Mouse (Mus musculus) embryonic facial prominence, embryonic 14.5 days (tissue): ENCODE data around the gene Safb. TPM values are rescaled to one million over a fixed set of nuclear protein-coding genes. Genes with fewer than 3 reads are reported as not detected.

Experiments used
- ATAC-seq: fragments of 200-750 bp; cut with Nextera tagmentation; 2 replicates; pipeline ENCODE4 v1.8.0; 2017; ENCODE audit warnings: low read depth, moderate number of reproducible peaks, moderate TSS enrichment
- DNase-seq: peaks from one replicate; pipeline ENCODE4 v3.0.0-alpha.2; 2015; ENCODE audit warnings: low spot score
- H3K27ac ChIP-seq: fragments of 300-500 bp; sonication (generic); replicated peaks from 2 replicates; pipeline ENCODE4 v1.5.1; 2014; ENCODE audit warnings: low read depth, mild to moderate bottlenecking, low read length, moderate library complexity
- H3K27me3 ChIP-seq: fragments of 300-500 bp; sonication (generic); replicated peaks from 2 replicates; pipeline ENCODE4 v1.6.1; 2014; ENCODE audit warnings: low read length; ENCODE audit not compliant: control insufficient read depth, insufficient read depth
- H3K36me3 ChIP-seq: fragments of 300-500 bp; sonication (generic); 2 replicates; pipeline ENCODE4 v1.6.1; 2014; ENCODE audit warnings: low read length, mixed read lengths; ENCODE audit not compliant: control insufficient read depth, insufficient read depth
- H3K4me1 ChIP-seq: fragments of 300-500 bp; sonication (generic); 2 replicates; pipeline ENCODE4 v1.6.1; 2014; ENCODE audit warnings: antibody characterized with exemption, low read length; ENCODE audit not compliant: control insufficient read depth, insufficient read depth
- H3K4me2 ChIP-seq: fragments of 300-500 bp; sonication (generic); 2 replicates; pipeline ENCODE4 v1.6.1; 2014; ENCODE audit warnings: low read depth, mild to moderate bottlenecking, low read length, moderate library complexity, mixed read lengths
- H3K4me3 ChIP-seq: fragments of 300-500 bp; sonication (generic); 2 replicates; pipeline ENCODE4 v1.5.1; 2014; ENCODE audit warnings: low read depth, mild to moderate bottlenecking, low read length
- H3K9ac ChIP-seq: fragments of 300-500 bp; sonication (generic); 2 replicates; pipeline ENCODE4 v1.6.1; 2014; ENCODE audit warnings: low read depth, mild to moderate bottlenecking, low read length, moderate library complexity, mixed read lengths
- H3K9me3 ChIP-seq: fragments of 300-500 bp; sonication (generic); 2 replicates; pipeline ENCODE4 v1.6.1; 2016; ENCODE audit warnings: low read length; ENCODE audit not compliant: control insufficient read depth
- whole genome bisulfite sequencing: fragments of 180-500 bp; shearing (Covaris S2); extraction: QIAGEN DNeasy Blood & Tissue Kit; methylation state at CpG from one replicate; pipeline ENCODE4 v1.1.7; 2014; 5-methylcytosine and 5-hydroxymethylcytosine counted together
- polyA plus RNA-seq: library from polyadenylated mRNA; unstranded; fragments of >200 nt; fragmentation: Nextera tagmentation; extraction: Ambion mirVana; gene quantifications from 2 replicates; pipeline ENCODE4 v1.2.1, GENCODE M21; 2014

Safb gene
- polyA plus RNA-seq, 1 experiment from 2014 or later = 68.2 TPM

GRCm38 (mm10) chr17:56545945-56546344, 38.7 kb upstream of the Safb start:
- Histone ChIP-seq H3K27ac (no peak overlapping the region), H3K4me3 (no peak overlapping the region), H3K9ac (no peak overlapping the region), H3K4me1 (no peaks in the 10 kb centered on the region), H3K36me3 (no peaks in the 10 kb centered on the region), H3K9me3 (no peaks in the 10 kb centered on the region), H3K27me3 (no peaks in the 10 kb centered on the region), H3K4me2 (no peak overlapping the region)
- no peak for DNase-seq
- WGBS = 62% methylated on average over 1 of the region's 1 CpGs
- ATAC-seq = no peak

DNA sequence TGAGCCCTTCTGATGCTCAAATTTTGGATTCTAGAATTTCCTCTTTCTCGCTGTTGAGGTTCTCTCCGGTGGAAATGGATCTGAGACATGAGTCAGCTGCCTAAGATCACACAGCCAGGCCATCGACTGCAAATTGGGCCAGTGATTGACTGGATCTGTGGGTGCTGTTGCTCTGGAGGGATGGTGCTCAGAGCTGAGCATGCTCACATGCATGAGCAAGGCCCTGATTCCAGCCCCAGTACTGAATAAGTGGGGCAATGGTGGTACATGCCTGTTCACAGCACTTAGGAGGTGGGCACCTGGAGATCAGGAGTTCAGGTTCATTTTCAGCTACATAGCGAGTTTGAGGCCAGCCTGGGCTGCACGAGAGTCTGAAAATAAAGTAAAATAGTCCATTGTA, 38.0 kb upstream of the Safb start:
- Histone ChIP-seq H3K9me3 (no peaks in the 10 kb centered on the region), H3K4me3 (no peak overlapping the region), H3K4me1 (no peaks in the 10 kb centered on the region), H3K27me3 (no peaks in the 10 kb centered on the region), H3K36me3 (no peaks in the 10 kb centered on the region), H3K9ac (no peak overlapping the region), H3K4me2 (no peak overlapping the region), H3K27ac (no peak overlapping the region)
- 78% methylated on average over 5 of the region's 5 CpGs for WGBS
- DNase-seq = no peak
- no peak for ATAC-seq

GRCm38 (mm10) chr17:56547116-56547845, 37.3 kb upstream of the Safb start:
- WGBS = 60% methylated on average over 17 of the region's 17 CpGs
- peak; percentile 12; the same call in 1 of the 2 replicates for ATAC-seq
- H3K4me1 ChIP-seq = no peaks in the 10 kb centered on the region

DNA sequence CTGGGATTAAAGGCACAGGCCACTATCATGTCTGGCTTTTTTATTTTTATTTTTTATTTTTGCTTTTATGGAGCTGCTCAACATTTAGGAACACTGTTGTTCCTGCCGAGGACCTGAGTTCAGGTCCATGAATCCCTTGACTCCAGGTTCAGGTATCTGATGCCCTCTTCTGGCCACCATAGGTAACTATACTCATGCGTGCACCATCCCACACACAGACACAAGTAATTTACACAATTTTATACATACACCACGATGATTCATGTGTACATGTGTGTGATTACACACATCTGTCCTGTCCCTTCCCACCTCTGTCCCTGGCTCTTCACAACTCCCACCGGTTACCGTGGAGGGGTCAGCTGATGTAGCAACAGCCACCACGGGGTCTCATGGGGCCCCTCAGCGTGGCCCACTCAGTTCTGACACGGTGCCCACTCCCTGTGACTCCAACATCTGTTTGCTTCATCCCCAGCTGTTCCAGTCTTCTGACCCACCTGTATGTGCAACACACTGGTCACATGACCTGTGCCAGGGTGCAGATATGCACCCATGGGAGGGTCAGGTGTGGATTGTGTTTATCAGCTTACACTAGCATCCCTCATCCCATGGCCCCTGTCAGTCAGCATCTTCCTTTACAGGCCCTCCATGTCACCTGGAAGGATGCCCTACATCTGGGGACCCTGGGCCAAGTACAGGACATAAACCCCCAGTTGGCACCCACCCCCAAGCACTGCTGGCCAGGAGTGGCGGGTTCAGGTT, 36.6 kb upstream of the Safb start:
- WGBS = 71% methylated on average over 9 of the region's 9 CpGs
- no peak for DNase-seq
- H3K4me1 ChIP-seq = no peaks in the 10 kb centered on the region

More at GRCm38 (mm10) chr17:56547116-56547845, 37.3 kb upstream of the Safb start:
- H3K9me3 ChIP-seq = no peaks in the 10 kb centered on the region
- no peak overlapping the region for H3K9ac ChIP-seq
- H3K36me3 ChIP-seq = no peaks in the 10 kb centered on the region
- no peak overlapping the region for H3K4me3 ChIP-seq
- H3K4me2 ChIP-seq = no peak overlapping the region
- no peaks in the 10 kb centered on the region for H3K27me3 ChIP-seq
- H3K27ac ChIP-seq = no peak overlapping the region
- no peak for DNase-seq

GRCm38 (mm10) chr17:56548605-56549105, 36.0 kb upstream of the Safb start:
- no peak overlapping the region for H3K9ac ChIP-seq
- no peak overlapping the region for H3K4me3 ChIP-seq
- no peaks in the 10 kb centered on the region for H3K4me1 ChIP-seq
- H3K36me3 ChIP-seq = no peaks in the 10 kb centered on the region
- ATAC-seq (no peak), DNase-seq (no peak)
- no peak overlapping the region for H3K4me2 ChIP-seq
- no peaks in the 10 kb centered on the region for H3K9me3 ChIP-seq
- 21% methylated on average over 4 of the region's 4 CpGs for WGBS
- no peak overlapping the region for H3K27ac ChIP-seq
- H3K27me3 ChIP-seq = no peaks in the 10 kb centered on the region

More for the DNA sequence above, 36.6 kb upstream of the Safb start:
- Histone ChIP-seq H3K9ac (no peak overlapping the region), H3K9me3 (no peaks in the 10 kb centered on the region), H3K27ac (no peak overlapping the region), H3K27me3 (no peaks in the 10 kb centered on the region), H3K4me2 (no peak overlapping the region), H3K36me3 (no peaks in the 10 kb centered on the region), H3K4me3 (no peak overlapping the region)
- ATAC-seq = no peak

DNA sequence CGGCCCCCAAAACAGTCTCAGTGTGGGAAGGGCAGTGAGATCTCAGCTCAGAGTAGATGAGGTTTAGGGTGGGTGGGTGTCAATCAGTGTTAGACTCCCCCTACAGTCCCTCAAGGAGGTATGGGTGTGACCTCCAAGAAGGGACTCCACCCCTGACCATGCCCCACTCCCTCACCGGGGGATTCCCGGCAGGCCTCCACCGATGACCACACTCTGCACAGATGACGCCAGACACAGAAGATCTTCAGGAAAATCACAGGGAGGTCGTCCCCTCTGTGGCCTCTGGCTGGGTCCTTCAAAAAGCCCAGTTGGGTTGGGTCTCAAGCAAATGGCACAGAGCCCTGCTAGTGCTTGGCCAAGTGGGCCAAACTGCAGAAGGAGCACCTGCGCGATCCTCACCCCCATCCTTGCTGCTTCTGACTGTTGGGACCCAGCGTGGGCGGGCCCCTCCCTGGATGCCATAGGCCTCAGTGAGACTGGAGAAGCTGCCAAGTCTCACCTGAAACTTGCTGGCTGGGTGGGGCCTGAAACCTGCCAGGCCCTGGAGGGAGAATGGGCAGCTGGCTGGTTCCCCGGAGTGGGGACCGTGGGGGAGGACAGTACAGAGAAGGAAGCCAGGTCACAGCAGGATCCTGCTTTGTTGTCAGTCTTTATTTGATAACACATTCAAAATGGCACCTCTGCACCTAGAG, 33.7 kb upstream of the Safb start:
- H3K4me3 ChIP-seq = no peak overlapping the region
- H3K27ac ChIP-seq = no peak overlapping the region
- no peak overlapping the region for H3K4me2 ChIP-seq
- WGBS = 75% methylated on average over 12 of the region's 12 CpGs
- no peaks in the 10 kb centered on the region for H3K9me3 ChIP-seq
- H3K9ac ChIP-seq = no peak overlapping the region
- H3K4me1 ChIP-seq = no peaks in the 10 kb centered on the region
- no peak for DNase-seq
- H3K27me3 ChIP-seq = no peaks in the 10 kb centered on the region
- no peak for ATAC-seq
- H3K36me3 ChIP-seq = no peaks in the 10 kb centered on the region

GRCm38 (mm10) chr17:56551841-56552581, 32.6 kb upstream of the Safb start:
- no peaks in the 10 kb centered on the region for H3K27me3 ChIP-seq
- no peak overlapping the region for H3K9ac ChIP-seq
- no peaks in the 10 kb centered on the region for H3K36me3 ChIP-seq
- 61% methylated on average over 6 of the region's 6 CpGs for WGBS
- H3K4me2 ChIP-seq = no peak overlapping the region
- H3K9me3 ChIP-seq = no peaks in the 10 kb centered on the region
- ATAC-seq (no peak), DNase-seq (no peak)
- no peak overlapping the region for H3K4me3 ChIP-seq
- no peaks in the 10 kb centered on the region for H3K4me1 ChIP-seq
- no peak overlapping the region for H3K27ac ChIP-seq

GRCm38 (mm10) chr17:56552781-56553363, 31.8 kb upstream of the Safb start:
- no peaks in the 10 kb centered on the region for H3K4me1 ChIP-seq
- no peaks in the 10 kb centered on the region for H3K9me3 ChIP-seq
- H3K36me3 ChIP-seq = no peaks in the 10 kb centered on the region
- ATAC-seq (peak; percentile 19; the same call in 1 of the 2 replicates), DNase-seq (peak; percentile 34)
- 61% methylated on average over 5 of the region's 5 CpGs for WGBS
- no peak overlapping the region for H3K9ac ChIP-seq
- no peak overlapping the region for H3K4me2 ChIP-seq
- no peak overlapping the region for H3K4me3 ChIP-seq
- no peaks in the 10 kb centered on the region for H3K27me3 ChIP-seq
- H3K27ac ChIP-seq = no peak overlapping the region
